Mouse (Mus musculus): ENCODE measurements around the gene M1ap. TPM values are rescaled to one million over a fixed set of nuclear protein-coding genes. Genes with fewer than 3 reads are reported as not detected.

Gene M1ap
- polyA plus RNA-seq, 1 experiment, result not detected

DNA sequence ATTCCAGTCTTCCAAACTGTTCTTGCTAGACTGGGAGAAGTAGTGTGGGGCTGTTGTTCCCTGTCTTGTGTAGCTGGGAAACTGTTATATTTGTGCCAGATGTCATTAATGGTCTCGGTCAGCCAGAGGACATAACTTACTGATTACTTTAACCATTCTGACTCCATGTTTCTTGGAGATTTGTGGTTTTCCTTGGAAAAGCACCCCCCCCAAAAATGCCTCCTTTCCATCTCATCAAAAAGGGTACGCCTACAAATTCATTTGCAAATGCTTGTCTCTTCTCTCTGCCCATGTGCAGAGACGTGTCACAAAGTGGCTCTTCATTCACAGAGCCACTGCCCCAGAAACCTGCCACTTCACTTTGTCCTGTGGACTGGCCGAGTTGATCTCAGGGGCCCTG, 77.7 kb downstream of the M1ap start:
- no peak; the same call in 1 of the 2 replicates for TF ChIP-seq POLR2A (IDR thresholded peaks at IDR 0.05; ENCODE audit: low read depth, low read length)
- Histone ChIP-seq H3K27ac (ENCODE audit: insufficient read depth, low read length) (peak overlapping the region; percentile 95), H3K4me3 (ENCODE audit: insufficient read depth, low read length) (no peak overlapping the region), H3K4me1 (ENCODE audit: control insufficient read depth, insufficient read depth, low read length) (peaks cover 36% of the 10 kb centered on the region)

DNA sequence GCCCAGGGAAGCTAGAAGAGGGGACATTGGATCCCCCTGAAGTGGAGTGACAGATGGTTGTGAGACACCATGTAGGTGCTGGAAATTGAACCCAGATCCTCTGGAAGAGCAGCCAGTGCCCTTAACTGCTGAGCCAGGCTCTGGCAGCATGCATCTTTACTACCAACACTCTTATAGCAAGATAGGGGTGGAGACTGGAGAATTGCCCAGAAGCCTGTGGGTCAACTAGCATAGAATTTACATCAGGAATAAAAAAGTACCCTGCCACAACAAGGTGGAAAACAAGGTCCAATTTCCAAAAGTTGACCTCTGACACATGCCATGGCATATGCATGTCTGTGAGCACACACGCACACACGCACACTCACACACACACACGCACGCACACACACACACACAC, 78.5 kb downstream of the M1ap start:
- Histone ChIP-seq H3K27ac (ENCODE audit: insufficient read depth, low read length) (peak overlapping the region; percentile 95), H3K4me3 (ENCODE audit: insufficient read depth, low read length) (no peak overlapping the region), H3K4me1 (ENCODE audit: control insufficient read depth, insufficient read depth, low read length) (peaks cover 36% of the 10 kb centered on the region)
- TF ChIP-seq CTCF (IDR thresholded peaks at IDR 0.05; ENCODE audit: borderline replicate concordance, insufficient read depth, low read length) (no peak), POLR2A (IDR thresholded peaks at IDR 0.05; ENCODE audit: low read depth, low read length) (0 out of 2 replicates have a peak, but pooled peaks have one; percentile 30)

DNA sequence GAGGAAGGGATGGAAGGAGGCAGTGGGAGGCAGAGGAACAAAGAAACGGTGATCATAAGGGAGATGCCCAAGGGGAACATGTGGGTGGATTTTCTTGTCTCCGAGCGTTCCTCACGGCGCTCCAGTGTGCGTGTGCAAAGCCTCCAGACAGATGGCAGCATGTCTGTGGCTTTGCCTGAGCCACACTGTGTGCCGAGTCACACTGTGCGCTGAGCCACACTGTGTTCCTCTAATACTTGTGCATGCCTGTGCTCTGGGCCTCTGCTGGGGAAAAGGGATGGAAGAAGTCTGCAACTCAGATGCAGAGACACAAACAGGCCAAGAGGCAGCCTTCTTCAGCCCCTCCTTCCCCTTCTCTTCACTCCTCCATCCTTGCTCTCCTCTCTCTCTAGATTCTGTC, 80.6 kb downstream of the M1ap start:
- Histone ChIP-seq H3K27ac (ENCODE audit: insufficient read depth, low read length) (peak overlapping the region; percentile 47), H3K4me3 (ENCODE audit: insufficient read depth, low read length) (no peak overlapping the region), H3K4me1 (ENCODE audit: control insufficient read depth, insufficient read depth, low read length) (peaks cover 38% of the 10 kb centered on the region)
- TF ChIP-seq POLR2A (IDR thresholded peaks at IDR 0.05; ENCODE audit: low read depth, low read length) (no peak), CTCF (IDR thresholded peaks at IDR 0.05; ENCODE audit: borderline replicate concordance, insufficient read depth, low read length) (no peak)

DNA sequence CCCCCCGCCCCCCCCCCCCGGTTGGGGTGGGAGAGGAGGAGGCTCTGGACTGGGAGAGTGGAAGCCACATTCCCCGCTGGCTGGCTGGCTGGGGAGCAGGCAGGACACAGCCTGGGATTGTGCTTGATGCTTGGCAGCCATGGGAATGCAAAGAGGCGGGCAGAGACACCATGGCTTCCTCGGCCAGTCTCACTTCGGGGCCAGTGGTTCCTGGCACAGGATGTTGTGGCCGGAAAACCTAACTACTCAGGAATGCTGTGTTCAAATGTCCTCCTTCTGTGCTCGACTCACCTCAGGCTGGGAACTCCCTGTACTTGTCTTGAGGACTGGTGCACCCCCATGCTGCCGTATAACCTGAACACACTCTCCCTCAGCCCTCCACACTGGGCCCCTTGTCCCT, 81.0 kb downstream of the M1ap start:
- peak overlapping the region; percentile 51 for H3K27ac ChIP-seq (ENCODE audit: insufficient read depth, low read length)
- TF ChIP-seq POLR2A (IDR thresholded peaks at IDR 0.05; ENCODE audit: low read depth, low read length) (peak; percentile 43; the same call in 1 of the 2 replicates), CTCF (IDR thresholded peaks at IDR 0.05; ENCODE audit: borderline replicate concordance, insufficient read depth, low read length) (no peak)
- H3K4me1 ChIP-seq (ENCODE audit: control insufficient read depth, insufficient read depth, low read length), result peaks cover 38% of the 10 kb centered on the region
- no peak overlapping the region for H3K4me3 ChIP-seq (ENCODE audit: insufficient read depth, low read length)

DNA sequence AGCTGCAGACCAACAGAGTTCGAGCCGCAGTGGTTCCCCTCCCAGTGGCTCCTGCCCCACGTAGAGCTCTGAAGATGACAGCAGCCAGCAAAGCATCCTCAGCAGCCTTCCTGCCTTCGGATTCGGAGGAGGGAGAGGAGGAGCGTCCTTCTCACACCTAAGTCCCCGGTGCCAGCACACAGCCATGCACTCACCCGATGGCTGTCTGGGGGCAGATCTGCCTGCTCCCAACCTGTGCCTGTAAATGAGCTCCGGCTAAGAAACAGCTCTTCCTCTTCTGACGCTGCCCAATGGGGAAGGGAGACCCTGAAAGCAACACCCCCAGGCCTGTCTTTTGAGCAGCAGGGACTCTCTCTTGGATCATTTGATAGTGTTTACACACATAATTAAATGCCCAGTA, 83.1 kb downstream of the M1ap start:
- peaks cover 25% of the 10 kb centered on the region for H3K4me1 ChIP-seq (ENCODE audit: control insufficient read depth, insufficient read depth, low read length)
- peak overlapping the region; percentile 51; the same call in 1 of the 2 replicates for H3K27ac ChIP-seq (ENCODE audit: insufficient read depth, low read length)
- H3K4me3 ChIP-seq (ENCODE audit: insufficient read depth, low read length), result no peak overlapping the region
- TF ChIP-seq POLR2A (IDR thresholded peaks at IDR 0.05; ENCODE audit: low read depth, low read length) (no peak; the same call in 1 of the 2 replicates), CTCF (IDR thresholded peaks at IDR 0.05; ENCODE audit: borderline replicate concordance, insufficient read depth, low read length) (no peak)

DNA sequence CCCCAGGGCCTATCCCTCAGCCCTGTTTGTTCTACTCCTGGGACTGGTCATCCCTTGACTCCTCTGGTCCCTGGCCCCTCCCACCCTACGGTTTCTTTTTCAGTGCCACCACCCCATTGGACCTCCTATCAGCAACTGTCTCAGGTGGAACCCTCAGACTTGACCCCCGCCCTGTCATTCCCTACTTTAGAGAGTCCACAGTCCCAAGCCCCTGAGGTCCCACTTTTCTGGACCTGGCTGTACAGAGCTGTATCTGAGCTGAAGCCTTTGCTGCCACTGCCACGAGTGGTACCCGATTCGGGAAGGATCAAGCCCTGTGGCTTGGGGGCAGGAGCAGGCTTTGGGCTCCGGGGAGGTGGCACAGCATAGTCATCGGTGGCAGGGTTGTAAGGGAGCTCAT, 84.4 kb downstream of the M1ap start:
- no peak for TF ChIP-seq CTCF (IDR thresholded peaks at IDR 0.05; ENCODE audit: borderline replicate concordance, insufficient read depth, low read length)
- TF ChIP-seq POLR2A (IDR thresholded peaks at IDR 0.05; ENCODE audit: low read depth, low read length), result no peak
- peak overlapping the region; percentile 85 for H3K27ac ChIP-seq (ENCODE audit: insufficient read depth, low read length)
- peak overlapping the region; percentile 93 for H3K4me3 ChIP-seq (ENCODE audit: insufficient read depth, low read length)
- peaks cover 21% of the 10 kb centered on the region; the same call in 1 of the 2 replicates for H3K4me1 ChIP-seq (ENCODE audit: control insufficient read depth, insufficient read depth, low read length)

DNA sequence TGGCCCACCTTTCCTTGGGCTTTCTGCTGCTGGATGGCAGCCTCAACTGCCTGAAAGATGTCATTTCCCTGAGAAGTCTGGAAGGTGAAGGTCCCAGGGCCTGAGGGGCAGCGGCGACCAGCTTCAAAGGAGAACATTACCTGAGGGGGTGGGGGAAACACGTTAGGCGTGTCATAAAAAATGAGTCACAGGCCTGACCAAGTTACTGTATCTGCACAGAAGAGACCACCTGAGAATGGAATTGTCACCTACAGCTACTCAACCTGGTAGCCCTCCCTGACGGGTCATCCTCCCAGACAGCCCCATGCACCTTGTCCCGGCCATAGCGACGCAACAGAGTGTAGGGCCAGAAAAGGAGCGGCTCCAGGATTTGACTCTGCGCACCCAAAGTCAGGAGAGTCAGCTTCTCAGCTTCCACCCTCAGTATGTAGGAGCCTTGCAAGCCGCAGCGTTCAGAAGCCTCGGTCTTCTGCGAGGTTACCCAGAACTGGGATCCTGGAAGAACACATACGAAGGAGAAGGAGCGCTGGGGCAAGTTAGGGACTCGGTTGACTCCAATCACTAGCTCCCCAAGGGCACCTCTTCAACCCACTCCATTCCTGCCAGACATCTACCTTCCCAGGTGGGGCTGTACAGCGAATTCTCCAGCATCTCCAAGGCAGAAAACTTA, 85.4 kb downstream of the M1ap start:
- peak overlapping the region; percentile 85; the same call in 1 of the 2 replicates for H3K27ac ChIP-seq (ENCODE audit: insufficient read depth, low read length)
- TF ChIP-seq POLR2A (IDR thresholded peaks at IDR 0.05; ENCODE audit: low read depth, low read length), result 0 out of 2 replicates have a peak, but pooled peaks have one; percentile 30
- TF ChIP-seq CTCF (IDR thresholded peaks at IDR 0.05; ENCODE audit: borderline replicate concordance, insufficient read depth, low read length), result no peak

DNA sequence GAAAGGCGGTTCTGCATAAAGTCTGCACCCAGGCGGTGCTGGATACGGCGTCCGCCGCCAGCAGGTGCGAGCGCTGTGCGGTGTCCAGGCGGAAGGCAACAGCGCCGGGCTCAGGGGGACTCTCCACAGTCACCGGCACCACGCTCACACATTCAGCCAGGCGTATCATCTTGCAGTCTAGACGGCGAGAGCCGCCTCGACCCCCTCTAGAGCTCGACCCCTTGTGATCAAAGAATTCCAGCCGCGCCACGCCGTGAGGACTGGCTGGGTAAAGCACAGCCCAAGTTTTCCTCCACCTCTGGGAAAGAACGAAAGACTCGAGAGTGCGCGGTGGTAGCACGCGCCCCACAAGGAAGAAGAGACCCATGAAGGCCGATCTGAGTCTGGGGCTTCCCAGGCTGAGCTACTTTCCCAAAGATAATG, 86.1 kb downstream of the M1ap start:
- peaks cover 16% of the 10 kb centered on the region; the same call in 1 of the 2 replicates for H3K4me1 ChIP-seq (ENCODE audit: control insufficient read depth, insufficient read depth, low read length)
- TF ChIP-seq CTCF (IDR thresholded peaks at IDR 0.05; ENCODE audit: borderline replicate concordance, insufficient read depth, low read length), result no peak
- H3K4me3 ChIP-seq (ENCODE audit: insufficient read depth, low read length), result peak overlapping the region; percentile 93
- H3K27ac ChIP-seq (ENCODE audit: insufficient read depth, low read length), result peak overlapping the region; percentile 85

More for the DNA sequence above, 85.4 kb downstream of the M1ap start:
- Histone ChIP-seq H3K4me3 (ENCODE audit: insufficient read depth, low read length) (peak overlapping the region; percentile 93), H3K4me1 (ENCODE audit: control insufficient read depth, insufficient read depth, low read length) (peaks cover 20% of the 10 kb centered on the region; the same call in 1 of the 2 replicates)

DNA sequence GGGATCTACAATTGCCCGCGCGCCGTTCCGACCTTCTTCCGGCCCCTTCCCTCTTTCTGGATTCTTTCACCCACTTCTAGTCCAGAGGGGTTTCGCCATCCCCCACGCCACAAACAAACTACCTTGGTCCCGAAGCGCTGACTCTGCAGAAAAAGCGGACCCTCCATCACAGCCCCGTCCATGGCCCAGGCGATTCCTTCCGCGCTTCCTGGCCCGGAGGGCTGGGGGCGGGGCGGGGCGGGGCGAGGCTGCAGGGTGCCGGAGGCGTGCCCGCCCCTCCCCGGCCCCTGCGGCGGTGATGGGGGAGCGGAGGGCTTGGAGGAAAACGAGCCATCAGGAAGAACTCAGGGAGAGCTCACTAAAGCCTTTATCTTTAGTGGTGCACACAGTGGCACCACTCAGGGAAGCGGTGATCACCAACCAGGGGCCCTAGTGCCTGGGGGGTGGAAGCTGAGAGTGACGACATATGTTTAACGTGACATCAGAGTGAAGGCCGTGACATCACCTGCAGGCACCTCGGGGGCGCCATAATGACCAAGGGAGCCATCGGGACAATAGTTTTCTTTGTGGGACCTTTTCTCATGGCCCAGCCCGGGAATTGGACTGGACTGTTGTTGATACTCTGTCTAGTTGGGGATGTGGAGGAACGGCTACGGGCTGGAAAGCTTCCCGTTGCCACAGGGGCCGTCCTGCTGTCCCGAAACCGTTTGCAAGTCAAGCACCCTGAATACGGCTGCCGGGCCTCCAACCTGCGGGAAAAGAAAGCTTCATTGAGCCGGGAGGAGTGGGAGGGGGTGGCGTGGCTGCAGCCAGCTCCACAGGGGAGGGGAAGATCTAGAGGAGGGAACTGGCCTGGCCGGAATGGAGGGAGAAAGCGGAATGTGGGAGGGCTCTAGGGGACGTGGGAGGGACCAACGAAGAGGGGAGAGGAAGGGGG, 86.8 kb downstream of the M1ap start, which contains the start of the genes Dok1 and Loxl3:
TSS of gene Dok1 (minus strand) at position 223 of the 937 bp plus-strand sequence.
TSS of gene Loxl3 (plus strand) at position 925 of the 937 bp plus-strand sequence.
- TF ChIP-seq CTCF (IDR thresholded peaks at IDR 0.05; ENCODE audit: borderline replicate concordance, insufficient read depth, low read length), result no peak
- TF ChIP-seq POLR2A (IDR thresholded peaks at IDR 0.05; ENCODE audit: low read depth, low read length), result peak; percentile 80
- peaks cover 16% of the 10 kb centered on the region for H3K4me1 ChIP-seq (ENCODE audit: control insufficient read depth, insufficient read depth, low read length)
- H3K27ac ChIP-seq (ENCODE audit: insufficient read depth, low read length), result peak within 1 kb of the TSS; percentile 95
- peak within 1 kb of the TSS; percentile 93 for H3K4me3 ChIP-seq (ENCODE audit: insufficient read depth, low read length)

Measured in embryonic fibroblast, embryonic 13.5 days (primary cell).